Mouse (Mus musculus) liver, postnatal 0 days (tissue): ENCODE measurements around the gene Psap. TPM values are rescaled to one million over a fixed set of nuclear protein-coding genes. Genes with fewer than 3 reads are reported as not detected.
A peak's percentile ranks its signal among the peaks of the same experiment; 100 is the strongest.

ENCODE experiments used
- ATAC-seq: fragments of 200-750 bp; cut with Nextera tagmentation; 2 replicates; pipeline ENCODE4 v1.8.0; 2017; ENCODE audit warnings: mild to moderate bottlenecking, moderate library complexity
- DNase-seq: peaks from one replicate; pipeline ENCODE4 v3.0.0-alpha.2; 2016
- H3K27ac ChIP-seq: fragments of 300-500 bp; sonication (generic); 2 replicates; pipeline ENCODE4 v1.5.1; 2014; ENCODE audit warnings: antibody characterized with exemption, moderate library complexity, mild to moderate bottlenecking, low read depth
- H3K27me3 ChIP-seq: fragments of 300-500 bp; sonication (generic); 2 replicates; pipeline ENCODE4 v1.6.1; 2014; ENCODE audit warnings: low read length, control low read depth, mixed read lengths; ENCODE audit not compliant: insufficient read depth
- H3K36me3 ChIP-seq: fragments of 300-500 bp; sonication (generic); replicated peaks from 2 replicates; pipeline ENCODE4 v1.6.1; 2014; ENCODE audit warnings: mild to moderate bottlenecking, control low read depth, low read length, moderate library complexity, mixed read lengths; ENCODE audit not compliant: insufficient read depth
- H3K4me1 ChIP-seq: fragments of 300-500 bp; sonication (generic); 2 replicates; pipeline ENCODE4 v1.6.1; 2014; ENCODE audit warnings: antibody characterized with exemption, mild to moderate bottlenecking, control low read depth; ENCODE audit not compliant: insufficient read depth
- H3K4me2 ChIP-seq: fragments of 300-500 bp; sonication (generic); 2 replicates; pipeline ENCODE4 v1.6.1; 2014; ENCODE audit warnings: low read depth, mild to moderate bottlenecking, low read length, moderate library complexity, mixed read lengths
- H3K4me3 ChIP-seq: fragments of 300-500 bp; sonication (generic); 2 replicates; pipeline ENCODE4 v1.5.1; 2014; ENCODE audit warnings: low read depth, low read length
- H3K9ac ChIP-seq: fragments of 300-500 bp; sonication (generic); replicated peaks from 2 replicates; pipeline ENCODE4 v1.6.1; 2014; ENCODE audit warnings: mild to moderate bottlenecking, moderate library complexity
- H3K9me3 ChIP-seq: fragments of 300-500 bp; sonication (generic); 2 replicates; pipeline ENCODE4 v1.6.1; 2016; ENCODE audit warnings: mild to moderate bottlenecking, control low read depth, low read length, mixed read lengths
- CTCF ChIP-seq: sonication (generic); IDR thresholded peaks from 2 replicates; pipeline ENCODE4 v1.5.1; 2016; ENCODE audit warnings: antibody characterized with exemption, low read depth
- EP300 ChIP-seq: IDR thresholded peaks from 2 replicates; pipeline ENCODE4 v1.6.1; 2016; ENCODE audit warnings: antibody characterized with exemption, low read depth, mild to moderate bottlenecking
- WGBS: fragments of 180-500 bp; shearing (Covaris S2); extraction: QIAGEN DNeasy Blood & Tissue Kit; methylation state at CpG from one replicate; pipeline ENCODE4 v1.1.7; 2014; ENCODE audit not compliant: insufficient replicate concordance; 5-methylcytosine and 5-hydroxymethylcytosine counted together
- polyA plus RNA-seq: library from polyadenylated mRNA; unstranded; fragments of >200 nt; fragmentation: Nextera tagmentation; extraction: Ambion mirVana; gene quantifications from 2 replicates; pipeline ENCODE4 v1.2.1, GENCODE M21; 2015

Psap gene
- polyA plus RNA-seq, 1 experiment from 2014 or later = 110 TPM

DNA sequence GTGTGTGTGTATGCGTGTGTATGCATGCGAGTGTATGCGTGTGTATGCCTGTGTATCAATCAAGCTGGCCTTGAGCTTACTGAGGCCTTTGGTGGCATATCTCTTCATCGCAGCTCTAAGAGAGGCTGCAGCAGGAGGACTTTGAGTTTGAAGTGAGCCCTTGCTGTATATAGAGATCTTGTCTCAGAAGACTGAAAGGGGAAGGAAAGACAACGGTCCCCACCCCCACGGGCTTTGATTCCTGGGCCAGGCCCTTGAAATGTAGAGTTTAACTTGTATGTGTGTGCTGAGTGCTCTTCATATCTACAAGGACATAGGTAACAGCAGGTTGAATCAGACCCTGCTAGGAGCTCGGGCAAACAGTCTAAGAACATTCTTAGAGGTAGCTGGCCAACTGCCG is 11.8 kb downstream of the Psap start:
- DNase-seq (no peak), ATAC-seq (no peak)
- Histone ChIP-seq H3K27me3 (no peaks in the 10 kb centered on the region), H3K9me3 (no peaks in the 10 kb centered on the region), H3K4me1 (peaks cover 61% of the 10 kb centered on the region), H3K4me2 (peak overlapping the region; percentile 26), H3K36me3 (peaks cover 22% of the 10 kb centered on the region), H3K9ac (no peak overlapping the region), H3K4me3 (no peak overlapping the region), H3K27ac (peak overlapping the region; percentile 49; the same call in 1 of the 2 replicates)
- TF ChIP-seq CTCF = no peak
- TF ChIP-seq EP300 = no peak
- 43% methylated on average over 8 of the region's 8 CpGs for WGBS

GRCm38 (mm10) chr10:60290026-60290738 is 12.8 kb downstream of the Psap start:
- peak overlapping the region; percentile 26; the same call in 1 of the 2 replicates for H3K4me2 ChIP-seq

GRCm38 (mm10) chr10:60290739-60291110 is 13.3 kb downstream of the Psap start:
- 77% methylated on average over 8 of the region's 8 CpGs for WGBS
- no peaks in the 10 kb centered on the region for H3K9me3 ChIP-seq
- peak overlapping the region; percentile 26; the same call in 1 of the 2 replicates for H3K4me2 ChIP-seq
- TF ChIP-seq EP300 = no peak
- no peak for TF ChIP-seq CTCF
- no peak overlapping the region for H3K9ac ChIP-seq
- no peaks in the 10 kb centered on the region for H3K27me3 ChIP-seq
- H3K4me3 ChIP-seq = no peak overlapping the region
- H3K4me1 ChIP-seq = peaks cover 47% of the 10 kb centered on the region
- no peak for ATAC-seq
- peaks cover 38% of the 10 kb centered on the region for H3K36me3 ChIP-seq
- no peak overlapping the region; the same call in 1 of the 2 replicates for H3K27ac ChIP-seq
- DNase-seq = no peak

More at GRCm38 (mm10) chr10:60290026-60290738, 12.8 kb downstream of the Psap start:
- WGBS = 23% methylated on average over 7 of the region's 7 CpGs
- Histone ChIP-seq H3K9ac (0 out of 2 replicates have a peak overlapping the region, but pooled peaks have one; percentile 14), H3K27ac (peak overlapping the region; percentile 49), H3K9me3 (no peaks in the 10 kb centered on the region), H3K4me3 (no peak overlapping the region), H3K36me3 (peaks cover 32% of the 10 kb centered on the region), H3K27me3 (no peaks in the 10 kb centered on the region), H3K4me1 (peaks cover 52% of the 10 kb centered on the region)
- ATAC-seq (peak; percentile 20; the same call in 1 of the 2 replicates), DNase-seq (no peak)
- TF ChIP-seq EP300 (no peak), CTCF (no peak)

DNA sequence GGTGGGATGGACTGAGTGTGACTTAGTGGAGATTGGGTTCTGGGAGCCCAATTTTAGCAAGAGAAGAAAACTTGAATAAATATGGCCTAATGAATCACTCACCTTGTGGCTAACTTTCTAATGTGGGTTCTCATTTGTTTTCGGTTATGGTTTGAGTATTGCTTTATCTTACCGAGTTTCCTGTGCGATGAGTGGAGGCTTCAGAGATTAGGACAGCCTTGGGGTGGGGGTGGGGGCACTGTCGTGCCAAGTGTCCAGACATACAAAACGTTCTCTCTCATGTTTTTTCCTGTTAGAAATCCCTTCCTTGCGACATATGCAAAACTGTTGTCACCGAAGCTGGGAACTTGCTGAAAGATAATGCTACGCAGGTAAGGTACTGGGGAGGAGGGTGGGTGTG is 14.8 kb downstream of the Psap start:
- H3K27ac ChIP-seq = no peak overlapping the region
- no peak overlapping the region for H3K4me2 ChIP-seq
- peaks cover 40% of the 10 kb centered on the region for H3K4me1 ChIP-seq
- no peak for ATAC-seq
- peaks cover 48% of the 10 kb centered on the region for H3K36me3 ChIP-seq
- H3K9me3 ChIP-seq = no peaks in the 10 kb centered on the region
- H3K27me3 ChIP-seq = no peaks in the 10 kb centered on the region
- 44% methylated on average over 8 of the region's 8 CpGs for WGBS
- no peak for DNase-seq
- H3K9ac ChIP-seq = no peak overlapping the region
- TF ChIP-seq CTCF (no peak), EP300 (no peak)
- H3K4me3 ChIP-seq = no peak overlapping the region

- Histone ChIP-seq H3K4me2 (no peak overlapping the region), H3K9me3 (no peaks in the 10 kb centered on the region), H3K27ac (no peak overlapping the region), H3K9ac (no peak overlapping the region), H3K4me3 (no peak overlapping the region), H3K27me3 (no peaks in the 10 kb centered on the region), H3K36me3 (peaks cover 71% of the 10 kb centered on the region), H3K4me1 (peaks cover 20% of the 10 kb centered on the region)
- DNase-seq (no peak), ATAC-seq (no peak)
- no peak for TF ChIP-seq EP300
- TF ChIP-seq CTCF = no peak
- 75% methylated on average over 7 of the region's 7 CpGs for WGBS
These were observed 17.2 kb downstream of the Psap start for GRCm38 (mm10) chr10:60294621-60295020.

GRCm38 (mm10) chr10:60295356-60295755 is 17.9 kb downstream of the Psap start:
- no peak for ATAC-seq
- H3K36me3 ChIP-seq = peaks cover 77% of the 10 kb centered on the region
- WGBS = 60% methylated on average over 3 of the region's 3 CpGs

More at GRCm38 (mm10) chr10:60295356-60295755, 17.9 kb downstream of the Psap start:
- peaks cover 13% of the 10 kb centered on the region for H3K4me1 ChIP-seq
- DNase-seq = no peak
- H3K9ac ChIP-seq = no peak overlapping the region
- no peak overlapping the region for H3K27ac ChIP-seq
- H3K4me2 ChIP-seq = no peak overlapping the region
- no peak overlapping the region for H3K4me3 ChIP-seq
- H3K9me3 ChIP-seq = no peaks in the 10 kb centered on the region
- H3K27me3 ChIP-seq = no peaks in the 10 kb centered on the region
- TF ChIP-seq EP300 (no peak), CTCF (no peak)
